Comparison of ENCODE assay signal across 18 mouse cellular contexts in genomic region chr1:182574666-182575049, GRCm38 (mm10). TPM values are rescaled to one million over a fixed set of nuclear protein-coding genes. Genes with fewer than 3 reads are reported as not detected.
DNase-seq lines count a peak whose midpoint lies in the region; ATAC-seq and TF ChIP-seq lines count a peak whose summit lies in the region.
"Had no signal": no experiment of that assay in that cellular context is flagged by ENCODE, and none has a peak within 500 bp of the region (broad histone marks: within the 10 kb centered on the region; RNA-seq: fewer than 3 reads in every experiment).

No protein-coding gene starts in this region.

- no peak overlapping the region for H3K27ac ChIP-seq in hindbrain, embryonic 11.5 days (ENCODE audit: low read depth, low read length)
- H3K27ac ChIP-seq in hindbrain, embryonic 14.5 days = no peak overlapping the region
- H3K27ac ChIP-seq in intestine, postnatal 0 days (ENCODE audit: low read depth, low read length) = no peak overlapping the region
- peak overlapping the region; percentile 31 for H3K27ac ChIP-seq in small intestine, adult 2 months (ENCODE audit: insufficient read depth, low read depth, low read length)
- no peak overlapping the region for H3K27ac ChIP-seq in thymus, adult 2 months (ENCODE audit: control insufficient read depth, insufficient read depth, low read length)
- H3K27ac ChIP-seq: neural tube, embryonic 15.5 days had no signal

- H3K36me3 ChIP-seq in hindbrain, embryonic 11.5 days (ENCODE audit: control insufficient read depth, insufficient read depth, low read length) = no peaks in the 10 kb centered on the region
- no peaks in the 10 kb centered on the region for H3K36me3 ChIP-seq in hindbrain, embryonic 14.5 days (replicated peaks; ENCODE audit: control insufficient read depth, insufficient read depth)
- no peaks in the 10 kb centered on the region for H3K36me3 ChIP-seq in intestine, postnatal 0 days (ENCODE audit: control insufficient read depth, insufficient read depth)
- no peaks in the 10 kb centered on the region; the same call in 1 of the 2 replicates for H3K36me3 ChIP-seq in small intestine, adult 2 months (ENCODE audit: control insufficient read depth, insufficient read depth, low read length)
- no peaks in the 10 kb centered on the region for H3K36me3 ChIP-seq in thymus, adult 2 months (ENCODE audit: control insufficient read depth, insufficient read depth, low read length)
- H3K36me3 ChIP-seq: neural tube, embryonic 15.5 days had no signal

- H3K9ac ChIP-seq in hindbrain, embryonic 11.5 days (ENCODE audit: low read depth, low read length) = 0 out of 2 replicates have a peak overlapping the region, but pooled peaks have one; percentile 8
- no peak overlapping the region for H3K9ac ChIP-seq in hindbrain, embryonic 14.5 days
- no peak overlapping the region for H3K9ac ChIP-seq in intestine, postnatal 0 days (ENCODE audit: low read depth, low read length)
- H3K9ac ChIP-seq: neural tube, embryonic 15.5 days had no signal

- H3K27me3 ChIP-seq in hindbrain, embryonic 11.5 days (ENCODE audit: control insufficient read depth, insufficient read depth, low read length) = no peaks in the 10 kb centered on the region
- H3K27me3 ChIP-seq in hindbrain, embryonic 14.5 days (ENCODE audit: control insufficient read depth, insufficient read depth, low read length) = no peaks in the 10 kb centered on the region
- no peaks in the 10 kb centered on the region for H3K27me3 ChIP-seq in intestine, postnatal 0 days (replicated peaks; ENCODE audit: control insufficient read depth, insufficient read depth, low read length)
- no peaks in the 10 kb centered on the region for H3K27me3 ChIP-seq in small intestine, adult 2 months (ENCODE audit: control insufficient read depth, insufficient read depth, low read length)
- no peaks in the 10 kb centered on the region for H3K27me3 ChIP-seq in thymus, adult 2 months (ENCODE audit: control insufficient read depth, insufficient read depth, low read length)

- H3K9me3 ChIP-seq in hindbrain, embryonic 11.5 days (ENCODE audit: control insufficient read depth, low read length) = no peaks in the 10 kb centered on the region
- no peaks in the 10 kb centered on the region for H3K9me3 ChIP-seq in hindbrain, embryonic 14.5 days (ENCODE audit: control insufficient read depth, low read length)
- no peaks in the 10 kb centered on the region for H3K9me3 ChIP-seq in intestine, postnatal 0 days (ENCODE audit: control insufficient read depth)
- H3K9me3 ChIP-seq: neural tube, embryonic 15.5 days had no signal

- no peak for ATAC-seq in hindbrain, embryonic 11.5 days (ENCODE audit: low FRiP score)
- ATAC-seq in hindbrain, embryonic 14.5 days (ENCODE audit: low FRiP score) = no peak
- peak; percentile 80 for ATAC-seq in intestine, postnatal 0 days

- no peak for TF ChIP-seq CTCF in intestine, postnatal 0 days (IDR thresholded peaks at IDR 0.05; ENCODE audit: low read depth)
- TF ChIP-seq CTCF in small intestine, adult 2 months (IDR thresholded peaks at IDR 0.05; ENCODE audit: extremely low read depth, insufficient read length, insufficient replicate concordance, low read depth, low read length) = no peak
- no peak for TF ChIP-seq CTCF in thymus, adult 2 months (IDR thresholded peaks at IDR 0.05; ENCODE audit: borderline replicate concordance, control insufficient read depth, extremely low read depth, insufficient read depth, low read length, poor library complexity)

- no peak overlapping the region for H3K4me2 ChIP-seq in hindbrain, embryonic 11.5 days (replicated peaks; ENCODE audit: low read depth, low read length)
- no peak overlapping the region for H3K4me2 ChIP-seq in hindbrain, embryonic 14.5 days (replicated peaks)
- H3K4me2 ChIP-seq in intestine, postnatal 0 days (replicated peaks; ENCODE audit: low read depth) = no peak overlapping the region; the same call in 1 of the 2 replicates
- H3K4me2 ChIP-seq: liver, embryonic 11.5 days; neural tube, embryonic 15.5 days had no signal

- TF ChIP-seq POLR2A in small intestine, adult 2 months (IDR thresholded peaks at IDR 0.05; ENCODE audit: low read depth, low read length) = no peak
- TF ChIP-seq POLR2A in thymus, adult 2 months (IDR thresholded peaks at IDR 0.05; ENCODE audit: control insufficient read depth, extremely low read depth, insufficient read depth, low read length, poor library complexity) = no peak

- WGBS in hindbrain, embryonic 11.5 days = 58% methylated on average over 4 of the region's 4 CpGs
- 47% methylated on average over 4 of the region's 4 CpGs for WGBS in hindbrain, embryonic 14.5 days
- 28% methylated on average over 4 of the region's 4 CpGs for WGBS in intestine, postnatal 0 days
- 19% methylated on average over 4 of the region's 4 CpGs for WGBS in small intestine, adult 2 months
- WGBS in thymus, adult 2 months = 93% methylated on average over 4 of the region's 4 CpGs

- H3K4me3 ChIP-seq in hindbrain, embryonic 11.5 days (ENCODE audit: low read depth, low read length) = no peak overlapping the region
- no peak overlapping the region for H3K4me3 ChIP-seq in hindbrain, embryonic 14.5 days (replicated peaks; ENCODE audit: low read length)
- H3K4me3 ChIP-seq in intestine, postnatal 0 days (ENCODE audit: low read depth, low read length) = no peak overlapping the region
- H3K4me3 ChIP-seq in small intestine, adult 2 months (ENCODE audit: low read depth, low read length) = no peak overlapping the region
- H3K4me3 ChIP-seq in thymus, adult 2 months (ENCODE audit: control insufficient read depth, insufficient read depth, low read length) = no peak overlapping the region
- H3K4me3 ChIP-seq: neural tube, embryonic 15.5 days had no signal

- no peaks in the 10 kb centered on the region for H3K4me1 ChIP-seq in hindbrain, embryonic 11.5 days (replicated peaks; ENCODE audit: control insufficient read depth, insufficient read depth, low read length)
- peaks cover 7% of the 10 kb centered on the region for H3K4me1 ChIP-seq in hindbrain, embryonic 14.5 days (replicated peaks; ENCODE audit: control insufficient read depth, insufficient read depth, low read length)
- peaks cover 3% of the 10 kb centered on the region; the same call in 1 of the 2 replicates for H3K4me1 ChIP-seq in intestine, postnatal 0 days (replicated peaks; ENCODE audit: control insufficient read depth, insufficient read depth, low read length)
- peaks cover 11% of the 10 kb centered on the region; the same call in 1 of the 2 replicates for H3K4me1 ChIP-seq in small intestine, adult 2 months (ENCODE audit: control insufficient read depth, insufficient read depth, insufficient read length, low read length)
- no peaks in the 10 kb centered on the region for H3K4me1 ChIP-seq in thymus, adult 2 months (replicated peaks; ENCODE audit: control insufficient read depth, insufficient read depth, low read length)

- DNase-seq in hindbrain, embryonic 11.5 days (ENCODE audit: low spot score) = no peak
- no peak for DNase-seq in hindbrain, embryonic 14.5 days (ENCODE audit: low spot score)
- DNase-seq in lung, postnatal 25 days (ENCODE audit: low spot score) = peak; percentile 73
- no peak for DNase-seq in adrenal gland, postnatal 10 days
- DNase-seq in cerebellum, postnatal 4 days (ENCODE audit: low spot score in 2 of 2) = no peak
- no peak for DNase-seq in thymus, adult 2 months
- DNase-seq: cerebellum, adult 11 months; gastrocnemius, postnatal 25 days; heart, postnatal 10 days; kidney, adult 18-20 months; kidney, postnatal 36 days; right cerebral cortex, postnatal 14 days had no signal

RNA-seq across cellular contexts. Expression of gene Capn8, which starts 9.9 kb away (rescaled TPM):
- not detected in 2 replicates for polyA plus RNA-seq in hindbrain, embryonic 11.5 days (2014; fragmentation: Nextera tagmentation; extraction: Ambion mirVana)
- polyA plus RNA-seq in hindbrain, embryonic 14.5 days (2014; fragmentation: Nextera tagmentation; extraction: Ambion mirVana) = not detected in 2 replicates
- 1.0 and 1.4 TPM in 2 replicates for polyA plus RNA-seq in intestine, postnatal 0 days (2015; fragmentation: Nextera tagmentation; extraction: Ambion mirVana)
- 2.4 and 4.7 TPM in 2 replicates for polyA plus RNA-seq in small intestine, adult 2 months (2012; rRNA removed)
- total RNA-seq in adrenal gland, postnatal 10 days (2021) = not detected
- polyA plus RNA-seq in thymus, adult 2 months (2012; rRNA removed) = 0.08 and 0.12 TPM in 2 replicates
- total RNA-seq: gastrocnemius, postnatal 25 days; heart, postnatal 10 days; megakaryocyte-erythroid progenitor cell, adult 5-6 weeks had no signal
- polyA plus RNA-seq: embryonic facial prominence, embryonic 11.5 days; liver, embryonic 11.5 days had no signal

RNA-seq across cellular contexts. Expression of gene Capn2, which starts 57.2 kb away (rescaled TPM):
- polyA plus RNA-seq in hindbrain, embryonic 11.5 days (2014; fragmentation: Nextera tagmentation; extraction: Ambion mirVana) = 69.5 and 78.2 TPM in 2 replicates
- 80.5 and 81.0 TPM in 2 replicates for polyA plus RNA-seq in hindbrain, embryonic 14.5 days (2014; fragmentation: Nextera tagmentation; extraction: Ambion mirVana)
- 31.8 and 34.0 TPM in 2 replicates for polyA plus RNA-seq in intestine, postnatal 0 days (2015; fragmentation: Nextera tagmentation; extraction: Ambion mirVana)
- polyA plus RNA-seq in small intestine, adult 2 months (2012; rRNA removed) = 6.6 and 6.7 TPM in 2 replicates
- 10 to 100 TPM; 79.3 to 94.3 TPM for total RNA-seq in adrenal gland, postnatal 10 days (2021)
- polyA plus RNA-seq in thymus, adult 2 months (2012; rRNA removed) = 19.4 and 23.3 TPM in 2 replicates
